In genomic region chr3:88531348-88532298, GRCm38 (mm10) we compare ENCODE assay signal across 8 mouse cellular contexts. TPM values are rescaled to one million over a fixed set of nuclear protein-coding genes. Genes with fewer than 3 reads are reported as not detected.
DNase-seq lines count a peak whose midpoint lies in the region; ATAC-seq and TF ChIP-seq lines count a peak whose summit lies in the region.

No protein-coding gene starts in this region.

- TF ChIP-seq CTCF in MEL (IDR thresholded peaks at IDR 0.05 in 2 of 3, conservative IDR thresholded peaks at IDR 0.05 in 1 of 3; ENCODE audit: control insufficient read depth in 1 of 3, insufficient read depth in 1 of 3, low read depth in 2 of 3, low read length in 3 of 3, poor library complexity in 1 of 3, severe bottlenecking in 1 of 3), result no peak; a peak in 1 of 6 replicates

- under 1% methylated on average over 62 of the region's 63 CpGs for WGBS in hindbrain, embryonic 10.5 days

- peak in 1 of 2 experiments; percentile 31; a peak in 2 of 4 replicates for TF ChIP-seq EP300 in MEL (IDR thresholded peaks at IDR 0.05; ENCODE audit: low read depth in 1 of 2, low read length in 2 of 2)

- H3K4me3 ChIP-seq in MEL (ENCODE audit: control insufficient read depth in 1 of 2, insufficient read depth in 1 of 2, low read depth in 2 of 2, low read length in 2 of 2), result peak overlapping the region; percentile 75 to 91
- H3K4me3 ChIP-seq in hindbrain, embryonic 10.5 days, result peak overlapping the region; percentile 96

- no peaks in the 10 kb centered on the region for H3K9me3 ChIP-seq in MEL (replicated peaks; ENCODE audit: insufficient read depth, low read length)
- H3K9me3 ChIP-seq in hindbrain, embryonic 10.5 days, result no peaks in the 10 kb centered on the region

- H3K79me2 ChIP-seq in MEL (ENCODE audit: control insufficient read depth, insufficient read depth, low read length, poor library complexity), result peaks cover 12% of the 10 kb centered on the region

- peaks cover 0 to 13% of the 10 kb centered on the region in 2 experiments; a peak in 2 of 4 replicates for H3K36me3 ChIP-seq in MEL (ENCODE audit: control insufficient read depth in 1 of 2, insufficient read depth in 2 of 2, low read length in 2 of 2)
- peaks cover 32% of the 10 kb centered on the region for H3K36me3 ChIP-seq in hindbrain, embryonic 10.5 days

- no peak for TF ChIP-seq RAD21 in MEL (IDR thresholded peaks at IDR 0.05; ENCODE audit: low read depth, low read length)

- H3K4me1 ChIP-seq in MEL (ENCODE audit: control insufficient read depth in 1 of 2, insufficient read depth in 2 of 2, low read length in 2 of 2), result peaks cover 9 to 20% of the 10 kb centered on the region in 2 experiments
- peaks cover 73% of the 10 kb centered on the region for H3K4me1 ChIP-seq in hindbrain, embryonic 10.5 days (replicated peaks)

- H3K27ac ChIP-seq in MEL (ENCODE audit: control insufficient read depth, low read depth, low read length), result peak overlapping the region; percentile 41
- peak overlapping the region; percentile 100 for H3K27ac ChIP-seq in hindbrain, embryonic 10.5 days

- DNase-seq in MEL (ENCODE audit: low read depth, low spot score), result peak; percentile 93
- peak; percentile 83 for DNase-seq in cerebellum, adult 8-10 months
- peak; percentile 95 for DNase-seq in hindbrain, embryonic 10.5 days (ENCODE audit: low spot score)
- DNase-seq in layer of hippocampus, postnatal 10 days (ENCODE audit: low spot score in 2 of 2), result peak; percentile 89 to 91
- peak; percentile 94 for DNase-seq in lung, postnatal 10 days
- DNase-seq in ovary, postnatal 36 days (ENCODE audit: low spot score), result peak; percentile 90
- DNase-seq in thymus, postnatal 25 days, result peak; percentile 93

- peak; percentile 51 for ATAC-seq in frontal cortex, adult (ENCODE audit: low TSS enrichment)

- TF ChIP-seq POLR2A in MEL (IDR thresholded peaks at IDR 0.05; ENCODE audit: control insufficient read depth in 1 of 2, insufficient read depth in 1 of 2, low read depth in 1 of 2, low read length in 2 of 2, poor library complexity in 1 of 2), result peak; percentile 42 to 75; a peak in 3 of 4 replicates

- H3K9ac ChIP-seq in MEL (ENCODE audit: control insufficient read depth, low read depth, low read length, poor library complexity, severe bottlenecking), result peak overlapping the region; percentile 80

- H3K27me3 ChIP-seq in MEL (ENCODE audit: control insufficient read depth in 1 of 2, insufficient read depth in 2 of 2, low read length in 2 of 2), result no peaks in the 10 kb centered on the region
- H3K27me3 ChIP-seq in hindbrain, embryonic 10.5 days (ENCODE audit: insufficient read depth, poor library complexity, severe bottlenecking), result no peaks in the 10 kb centered on the region

TF ChIP-seq in MEL, 35 proteins besides CTCF, POLR2A, EP300 and RAD21:
- TF ChIP-seq ETS1 (IDR thresholded peaks at IDR 0.05; ENCODE audit: low read depth, low read length), result peak; percentile 54
- TF ChIP-seq MYC (IDR thresholded peaks at IDR 0.05; ENCODE audit: low read depth, low read length), result peak; percentile 84; the same call in 1 of the 2 replicates
- peak; percentile 75 for TF ChIP-seq ZMIZ1 (IDR thresholded peaks at IDR 0.05; ENCODE audit: low read depth, low read length)
- no peak for TF ChIP-seq RCOR1 (IDR thresholded peaks at IDR 0.05; ENCODE audit: low read depth, low read length)
- TF ChIP-seq NELFE (IDR thresholded peaks at IDR 0.05; ENCODE audit: low read depth, low read length), result peak; percentile 58
- TF ChIP-seq E2F4 (IDR thresholded peaks at IDR 0.05; ENCODE audit: borderline replicate concordance, low read depth, low read length), result peak; percentile 79; the same call in 1 of the 2 replicates
- peak; percentile 82 for TF ChIP-seq ELF1 (IDR thresholded peaks at IDR 0.05; ENCODE audit: low read depth, low read length)
- no peak for TF ChIP-seq ZNF384 (IDR thresholded peaks at IDR 0.05; ENCODE audit: low read depth, low read length)
- TF ChIP-seq ZKSCAN1 (IDR thresholded peaks at IDR 0.05; ENCODE audit: low read depth, low read length), result no peak
- 0 out of 2 replicates have a peak, but pooled peaks have one; percentile 43 for TF ChIP-seq USF1 (IDR thresholded peaks at IDR 0.05; ENCODE audit: low read depth, low read length)
- 0 out of 2 replicates have a peak, but pooled peaks have one; percentile 22 for TF ChIP-seq BHLHE40 (IDR thresholded peaks at IDR 0.05; ENCODE audit: borderline replicate concordance, low read depth, low read length)
- TF ChIP-seq GATA1 (IDR thresholded peaks at IDR 0.05; ENCODE audit: low read depth, low read length), result no peak
- TF ChIP-seq MAFK (IDR thresholded peaks at IDR 0.05; ENCODE audit: borderline replicate concordance, low read depth, low read length), result no peak
- TF ChIP-seq HCFC1 (IDR thresholded peaks at IDR 0.05; ENCODE audit: low read depth, low read length), result peak; percentile 98
- peak; percentile 83 for TF ChIP-seq MAX (IDR thresholded peaks at IDR 0.05; ENCODE audit: low read length)
- peak; percentile 93 for TF ChIP-seq KAT2A (conservative IDR thresholded peaks at IDR 0.05; ENCODE audit: low read depth, low read length)
- TF ChIP-seq CHD2 (IDR thresholded peaks at IDR 0.05; ENCODE audit: low read length), result peak; percentile 53
- TF ChIP-seq MAZ (IDR thresholded peaks at IDR 0.05; ENCODE audit: low read depth, low read length), result peak; percentile 100
- peak; percentile 99 for TF ChIP-seq MXI1 (IDR thresholded peaks at IDR 0.05; ENCODE audit: low read depth, low read length)
- peak; percentile 99 for TF ChIP-seq SIN3A (IDR thresholded peaks at IDR 0.05; ENCODE audit: low read length)
- TF ChIP-seq NRF1 (IDR thresholded peaks at IDR 0.05; ENCODE audit: insufficient read depth, low read depth, low read length, poor library complexity, severe bottlenecking), result peak; percentile 35; the same call in 1 of the 2 replicates
- TF ChIP-seq CHD1 (IDR thresholded peaks at IDR 0.05; ENCODE audit: low read depth, low read length), result peak; percentile 78; the same call in 1 of the 2 replicates
- TF ChIP-seq POLR2AphosphoS2 (IDR thresholded peaks at IDR 0.05; ENCODE audit: low read length), result peak; percentile 53; the same call in 1 of the 2 replicates
- TF ChIP-seq TBP (IDR thresholded peaks at IDR 0.05; ENCODE audit: low read depth, low read length), result peak; percentile 41; the same call in 1 of the 2 replicates
- TF ChIP-seq UBTF (IDR thresholded peaks at IDR 0.05; ENCODE audit: borderline replicate concordance, insufficient read depth, low read depth, low read length), result no peak
- TF ChIP-seq MYB (IDR thresholded peaks at IDR 0.05; ENCODE audit: low read depth, low read length), result no peak
- TF ChIP-seq TAL1 (IDR thresholded peaks at IDR 0.05; ENCODE audit: low read length), result no peak
- TF ChIP-seq GABPA (IDR thresholded peaks at IDR 0.05; ENCODE audit: low read depth, low read length), result 0 out of 2 replicates have a peak, but pooled peaks have one; percentile 10
- peak; percentile 57; the same call in 1 of the 2 replicates for TF ChIP-seq TCF12 (IDR thresholded peaks at IDR 0.05; ENCODE audit: low read depth, low read length)

RNA-seq across cellular contexts. Expression of gene Mex3a, which starts 0.6 kb away (rescaled TPM):
- total RNA-seq in MEL (2012; rRNA removed), result 4.3 and 5.5 TPM in 2 replicates
- 10 to 100 TPM in 1 of 2 experiments, not detected in 1; 10.1 TPM for polyA plus RNA-seq in MEL (2012; ENCODE audit: insufficient read depth in 1 of 2, insufficient read length in 2 of 2, low read depth in 1 of 2, low replicate concordance in 2 of 2, missing spikeins in 1 of 2)
- 30.7 and 31.0 TPM in 2 replicates for polyA plus RNA-seq in hindbrain, embryonic 10.5 days (2016; fragmentation: Nextera tagmentation; extraction: Ambion mirVana)
- total RNA-seq in layer of hippocampus, postnatal 10 days (2021), result 10 to 100 TPM; 17.0 to 18.5 TPM

RNA-seq across cellular contexts. Expression of gene Rab25, which starts 16.5 kb away (rescaled TPM):
- 0.75 and 0.96 TPM in 2 replicates for total RNA-seq in MEL (2012; rRNA removed)
- 1 to 10 TPM in 1 of 2 experiments, not detected in 1; 1.9 TPM for polyA plus RNA-seq in MEL (2012; ENCODE audit: insufficient read depth in 1 of 2, insufficient read length in 2 of 2, low read depth in 1 of 2, low replicate concordance in 2 of 2, missing spikeins in 1 of 2)
- polyA plus RNA-seq in hindbrain, embryonic 10.5 days (2016; fragmentation: Nextera tagmentation; extraction: Ambion mirVana), result 2.1 and 2.9 TPM in 2 replicates
- total RNA-seq in layer of hippocampus, postnatal 10 days (2021), result not detected

RNA-seq across cellular contexts. Expression of gene Lamtor2, which starts 21.3 kb away (rescaled TPM):
- 125 and 127 TPM in 2 replicates for total RNA-seq in MEL (2012; rRNA removed)
- 100 to 1,000 TPM in 1 of 2 experiments, not detected in 1; 188 TPM for polyA plus RNA-seq in MEL (2012; ENCODE audit: insufficient read depth in 1 of 2, insufficient read length in 2 of 2, low read depth in 1 of 2, low replicate concordance in 2 of 2, missing spikeins in 1 of 2)
- polyA plus RNA-seq in hindbrain, embryonic 10.5 days (2016; fragmentation: Nextera tagmentation; extraction: Ambion mirVana), result 173 and 180 TPM in 2 replicates
- 100 to 1,000 TPM; 117 to 126 TPM for total RNA-seq in layer of hippocampus, postnatal 10 days (2021)

RNA-seq across cellular contexts. Expression of gene Lmna, which starts 21.9 kb away (rescaled TPM):
- total RNA-seq in MEL (2012; rRNA removed), result 388 and 394 TPM in 2 replicates
- 100 to 1,000 TPM; 128 to 302 TPM for polyA plus RNA-seq in MEL (2012; ENCODE audit: insufficient read depth in 1 of 2, insufficient read length in 2 of 2, low read depth in 1 of 2, low replicate concordance in 2 of 2, missing spikeins in 1 of 2)
- 13.4 and 24.0 TPM in 2 replicates for polyA plus RNA-seq in hindbrain, embryonic 10.5 days (2016; fragmentation: Nextera tagmentation; extraction: Ambion mirVana)
- 10 to 100 TPM; 46.2 to 50.5 TPM for total RNA-seq in layer of hippocampus, postnatal 10 days (2021)

RNA-seq across cellular contexts. Expression of gene Ubqln4, which starts 21.9 kb away (rescaled TPM):
- 73.0 and 83.0 TPM in 2 replicates for total RNA-seq in MEL (2012; rRNA removed)
- 100 to 1,000 TPM in 1 of 2 experiments, 10 to 100 TPM in 1; 43.6 to 171 TPM for polyA plus RNA-seq in MEL (2012; ENCODE audit: insufficient read depth in 1 of 2, insufficient read length in 2 of 2, low read depth in 1 of 2, low replicate concordance in 2 of 2, missing spikeins in 1 of 2)
- polyA plus RNA-seq in hindbrain, embryonic 10.5 days (2016; fragmentation: Nextera tagmentation; extraction: Ambion mirVana), result 69.0 and 72.5 TPM in 2 replicates
- total RNA-seq in layer of hippocampus, postnatal 10 days (2021), result 10 to 100 TPM; 79.9 to 81.8 TPM

Comparison
In these comparisons a context has a peak if more than half of its experiments do, and no peak if none do; other contexts are left out.
1. Peak in every context shown above with its lines: DNase-seq, ATAC-seq, H3K4me3 ChIP-seq and H3K27ac ChIP-seq.